Mouse (Mus musculus): ENCODE measurements around the gene Hbp1.
A peak's percentile ranks its signal among the peaks of the same experiment; 100 is the strongest.

The Hbp1 gene

DNA sequence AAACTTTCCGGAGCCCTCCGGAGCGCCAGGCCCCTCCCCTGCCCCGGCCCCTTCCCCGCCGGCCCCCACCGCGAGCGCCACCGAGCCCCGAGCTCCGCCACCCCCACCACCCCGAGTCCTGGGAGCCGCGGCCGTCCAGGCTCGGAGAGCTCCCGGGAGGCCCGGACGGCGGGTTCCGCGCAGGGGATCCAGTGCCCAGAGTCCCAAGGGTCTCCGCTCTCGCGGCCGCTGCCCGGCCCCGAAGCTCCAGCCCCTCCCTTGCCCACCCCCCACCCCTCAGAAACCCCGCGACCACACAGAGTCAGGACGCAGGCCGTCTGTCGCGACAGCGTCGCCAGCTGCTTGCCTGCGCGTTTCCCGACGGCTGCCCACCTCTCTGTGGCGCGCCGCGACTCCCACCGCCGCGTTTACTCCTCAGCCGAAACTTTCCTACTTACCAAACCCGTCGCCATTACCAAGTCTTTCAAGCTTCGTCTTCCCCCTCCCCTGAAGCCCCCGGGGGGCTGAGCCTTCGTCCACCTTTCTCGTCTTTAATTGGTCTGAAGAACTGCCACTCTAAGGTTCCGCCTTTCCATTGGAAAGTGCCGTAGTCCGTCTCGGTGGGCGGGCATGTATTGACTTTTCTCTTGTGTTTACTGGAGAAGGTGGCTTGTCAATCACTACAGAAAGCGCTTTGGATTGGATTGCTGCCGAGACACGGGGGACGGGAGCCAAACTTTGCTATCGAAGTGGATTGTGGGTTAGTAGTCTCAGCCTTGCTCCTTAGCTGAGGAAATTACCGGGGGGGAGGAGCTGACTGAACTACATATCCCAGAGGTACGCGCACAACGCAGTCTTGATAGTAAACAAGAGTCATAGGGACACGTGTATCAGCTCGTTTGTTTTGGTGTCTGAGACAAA lies at the start of gene Hbp1:
TSS of gene Hbp1 (minus strand) at position 777 of the 900 bp plus-strand sequence.
- DNase-seq = peak; percentile 99 to 100

DNA sequence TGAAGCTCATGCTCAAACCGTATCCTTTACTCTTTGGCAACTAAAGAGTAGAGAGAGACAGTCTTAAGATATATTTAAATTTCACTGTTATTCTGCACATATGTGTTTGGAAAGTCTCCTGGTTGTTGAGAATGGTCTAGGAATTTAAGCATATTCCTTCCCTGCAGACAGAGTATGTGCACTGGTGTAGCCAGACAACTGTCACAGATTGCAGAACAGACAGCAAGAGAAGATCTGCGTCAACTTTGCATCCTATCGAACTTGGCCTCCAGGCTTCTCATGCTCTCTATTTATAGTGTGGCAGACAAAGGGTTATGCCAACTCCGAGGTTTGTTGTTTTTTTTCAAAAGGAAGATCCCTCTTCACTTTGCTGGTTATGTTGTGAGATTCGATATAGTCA lies 48.4 kb upstream of the Hbp1 start:
- DNase-seq = no peak

GRCm38 (mm10) chr12:31997328-31997878 lies 47.1 kb upstream of the Hbp1 start:
- no peak for DNase-seq

DNA sequence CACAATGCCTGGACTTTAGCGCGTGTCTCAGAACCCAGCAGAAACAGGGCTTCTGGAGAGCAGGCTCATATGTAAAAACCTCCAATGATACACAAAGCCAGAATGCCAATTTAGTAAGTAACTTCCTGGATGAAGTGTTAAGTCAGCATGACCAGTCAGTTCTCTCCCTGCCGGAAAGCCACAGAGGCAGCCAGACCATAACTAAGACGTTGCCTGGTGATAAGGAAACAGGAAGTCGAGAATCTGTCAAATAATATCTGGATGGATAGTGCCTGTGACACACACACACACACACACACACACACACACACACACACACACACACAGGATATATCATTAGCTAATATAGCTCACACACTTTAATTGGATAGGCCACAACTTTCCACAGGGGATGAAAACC lies 46.5 kb upstream of the Hbp1 start:
- no peak for DNase-seq

GRCm38 (mm10) chr12:31990575-31990974 lies 40.2 kb upstream of the Hbp1 start:
- DNase-seq = no peak

GRCm38 (mm10) chr12:31989726-31990125 lies 39.4 kb upstream of the Hbp1 start:
- no peak for DNase-seq

DNA sequence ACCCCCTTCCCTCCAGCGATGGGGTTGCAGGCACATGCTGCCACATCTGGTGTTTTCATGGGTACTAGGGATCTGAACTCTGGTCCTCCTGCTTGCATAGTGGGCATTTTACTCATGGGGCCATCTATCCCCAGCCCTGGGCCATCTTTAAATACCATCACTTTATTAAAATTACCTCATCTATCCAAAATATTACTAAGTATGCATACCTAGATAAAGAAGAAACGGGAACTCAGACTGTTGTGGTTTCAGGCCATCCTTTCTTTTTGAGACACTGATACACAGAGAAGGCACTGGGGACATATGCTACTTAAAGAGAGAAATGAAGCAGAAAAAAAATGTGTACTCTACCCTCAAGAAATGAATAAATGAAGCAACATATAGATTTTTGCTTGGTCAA lies 36.1 kb upstream of the Hbp1 start:
- DNase-seq = no peak

- DNase-seq = no peak
These were observed 35.4 kb upstream of the Hbp1 start for GRCm38 (mm10) chr12:31985738-31986137.

GRCm38 (mm10) chr12:31984664-31985063 lies 34.3 kb upstream of the Hbp1 start:
- no peak for DNase-seq

- no peak for DNase-seq
These were observed 33.9 kb upstream of the Hbp1 start for GRCm38 (mm10) chr12:31984206-31984605.

- no peak for DNase-seq
These were observed 33.4 kb upstream of the Hbp1 start for GRCm38 (mm10) chr12:31983769-31984168.

DNA sequence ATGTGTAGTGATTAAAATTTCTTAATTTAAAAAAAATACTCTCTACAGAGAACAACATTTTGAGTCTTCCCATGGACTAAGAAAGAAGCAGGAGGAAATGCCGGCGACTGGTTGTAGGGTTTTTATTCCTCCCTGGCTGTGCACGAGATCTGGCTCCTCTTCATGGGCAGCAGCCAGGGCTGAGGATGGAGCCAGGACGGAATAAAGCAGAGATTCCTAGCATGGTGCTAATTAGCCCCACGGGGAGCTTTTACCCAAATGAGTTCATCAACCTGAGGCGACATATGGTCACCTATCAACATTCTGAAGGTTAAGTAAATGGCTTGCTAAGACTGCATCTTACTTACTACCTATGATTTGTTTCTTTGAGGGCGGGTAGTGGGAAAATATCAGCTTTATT lies 32.9 kb upstream of the Hbp1 start:
- DNase-seq = peak; percentile 71 to 73

DNA sequence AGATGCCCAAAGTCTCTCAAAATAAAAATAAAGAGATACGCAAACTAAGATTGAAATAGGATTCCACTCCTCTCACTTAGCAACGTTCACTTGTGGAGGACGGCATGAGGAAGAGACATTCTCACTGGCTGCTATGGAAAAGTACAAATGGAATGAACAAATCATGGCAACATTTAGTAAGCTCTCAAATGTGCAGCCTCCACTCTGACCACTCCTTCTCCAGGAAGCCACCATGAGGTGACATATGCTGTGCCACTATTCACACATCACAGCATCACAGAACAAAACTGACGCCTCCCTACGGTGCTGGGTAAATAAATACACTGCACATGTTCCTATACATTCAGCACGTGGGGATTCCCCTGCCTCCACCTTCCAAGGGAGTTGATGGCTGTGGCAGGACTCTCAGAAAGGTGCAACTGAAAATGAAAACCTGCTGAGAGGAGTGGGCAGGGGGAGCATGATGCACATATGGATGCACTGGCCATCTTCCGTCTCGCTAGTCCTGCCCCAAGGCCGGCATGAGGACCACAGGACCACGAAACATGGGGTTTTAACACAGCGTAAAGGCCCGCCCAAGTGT lies 27.4 kb upstream of the Hbp1 start:
- DNase-seq = no peak

GRCm38 (mm10) chr12:31976544-31976943 lies 26.2 kb upstream of the Hbp1 start:
- peak; percentile 14 to 18 for DNase-seq

GRCm38 (mm10) chr12:31973473-31974172 lies 23.3 kb upstream of the Hbp1 start:
- peak; percentile 37 to 45 for DNase-seq

GRCm38 (mm10) chr12:31971547-31971946 lies 21.2 kb upstream of the Hbp1 start:
- DNase-seq = no peak

DNA sequence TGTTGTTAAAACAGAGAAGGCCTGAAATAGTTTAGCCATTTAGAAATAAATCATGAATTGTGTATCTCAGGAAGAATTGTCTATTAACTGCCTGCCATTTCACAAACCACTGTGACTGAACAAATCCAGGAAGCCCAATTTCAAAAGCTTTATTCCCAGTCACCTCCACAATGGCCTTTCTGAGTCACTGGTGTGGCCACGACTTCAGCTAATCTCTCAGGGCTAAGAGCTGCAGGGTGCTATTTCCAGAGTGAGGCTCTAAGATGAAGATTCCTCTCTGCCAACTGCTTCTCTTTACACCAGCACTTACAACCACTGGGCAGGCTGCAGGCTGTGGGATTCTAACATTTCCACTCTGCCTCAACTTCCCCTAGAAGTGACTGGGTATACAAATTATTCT lies 18.8 kb upstream of the Hbp1 start:
- no peak for DNase-seq

DNA sequence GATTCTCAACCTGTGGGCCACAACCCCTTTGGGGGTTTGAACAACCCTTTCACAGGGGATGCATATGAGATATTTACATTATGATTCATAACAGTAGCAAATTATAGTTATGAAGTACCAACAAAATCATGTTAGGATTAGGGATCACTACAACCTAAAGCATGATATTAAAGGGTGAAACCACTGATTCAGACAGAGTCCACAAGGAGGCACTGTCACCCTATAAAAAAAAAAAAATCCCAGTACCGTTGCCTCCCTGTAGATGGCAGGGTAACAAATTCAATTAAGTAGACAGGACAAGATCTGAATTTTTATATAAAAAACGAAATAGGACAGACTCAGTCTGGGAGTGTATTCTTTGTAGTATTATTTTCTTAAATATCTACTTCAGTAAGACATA lies 17.2 kb upstream of the Hbp1 start:
- peak in 1 of 2 experiments; percentile 58 for DNase-seq

GRCm38 (mm10) chr12:31966405-31966804 lies 16.1 kb upstream of the Hbp1 start:
- DNase-seq = no peak

DNA sequence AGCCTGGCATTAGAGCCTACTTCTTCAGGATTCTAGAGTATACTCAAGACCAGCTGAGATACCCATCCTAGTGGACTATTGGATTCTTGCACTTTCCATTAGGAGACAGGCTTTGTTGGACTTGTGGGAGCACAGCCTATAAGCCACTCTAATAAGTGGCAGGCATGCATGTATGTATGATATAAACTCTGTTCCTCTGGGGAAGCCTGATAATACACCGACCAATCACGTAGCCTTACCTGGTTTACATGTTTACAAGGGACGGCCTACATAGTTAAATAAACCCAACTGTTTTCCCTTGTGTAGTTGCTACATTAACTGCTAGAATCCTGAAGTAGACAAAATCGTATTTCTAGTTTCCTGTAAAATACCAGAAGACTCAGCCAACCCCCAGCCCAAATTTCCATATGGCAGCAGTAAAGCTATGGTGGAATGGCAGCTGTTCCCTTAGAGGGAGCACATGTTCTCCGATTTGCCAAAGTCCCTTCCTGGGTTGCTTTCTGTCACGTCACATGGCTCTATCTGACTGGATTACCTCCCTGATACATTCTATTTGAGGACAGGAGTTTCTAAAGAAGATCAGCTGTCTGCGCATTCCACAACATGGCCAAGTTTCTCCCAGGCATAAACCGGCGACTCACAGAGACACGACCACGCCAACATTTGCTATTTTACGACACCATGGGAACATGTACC lies 15.3 kb upstream of the Hbp1 start:
- DNase-seq = no peak

- no peak for DNase-seq
These were observed 13.7 kb upstream of the Hbp1 start for GRCm38 (mm10) chr12:31964074-31964473.

- DNase-seq = no peak
These were observed 5.5 kb upstream of the Hbp1 start for GRCm38 (mm10) chr12:31955843-31956242.

- no peak for DNase-seq
These were observed 310 bp upstream of the Hbp1 start for GRCm38 (mm10) chr12:31950659-31951031.
